Mouse (Mus musculus): Measurements from ENCODE around the gene Crebl2.

Gene Crebl2

DNA sequence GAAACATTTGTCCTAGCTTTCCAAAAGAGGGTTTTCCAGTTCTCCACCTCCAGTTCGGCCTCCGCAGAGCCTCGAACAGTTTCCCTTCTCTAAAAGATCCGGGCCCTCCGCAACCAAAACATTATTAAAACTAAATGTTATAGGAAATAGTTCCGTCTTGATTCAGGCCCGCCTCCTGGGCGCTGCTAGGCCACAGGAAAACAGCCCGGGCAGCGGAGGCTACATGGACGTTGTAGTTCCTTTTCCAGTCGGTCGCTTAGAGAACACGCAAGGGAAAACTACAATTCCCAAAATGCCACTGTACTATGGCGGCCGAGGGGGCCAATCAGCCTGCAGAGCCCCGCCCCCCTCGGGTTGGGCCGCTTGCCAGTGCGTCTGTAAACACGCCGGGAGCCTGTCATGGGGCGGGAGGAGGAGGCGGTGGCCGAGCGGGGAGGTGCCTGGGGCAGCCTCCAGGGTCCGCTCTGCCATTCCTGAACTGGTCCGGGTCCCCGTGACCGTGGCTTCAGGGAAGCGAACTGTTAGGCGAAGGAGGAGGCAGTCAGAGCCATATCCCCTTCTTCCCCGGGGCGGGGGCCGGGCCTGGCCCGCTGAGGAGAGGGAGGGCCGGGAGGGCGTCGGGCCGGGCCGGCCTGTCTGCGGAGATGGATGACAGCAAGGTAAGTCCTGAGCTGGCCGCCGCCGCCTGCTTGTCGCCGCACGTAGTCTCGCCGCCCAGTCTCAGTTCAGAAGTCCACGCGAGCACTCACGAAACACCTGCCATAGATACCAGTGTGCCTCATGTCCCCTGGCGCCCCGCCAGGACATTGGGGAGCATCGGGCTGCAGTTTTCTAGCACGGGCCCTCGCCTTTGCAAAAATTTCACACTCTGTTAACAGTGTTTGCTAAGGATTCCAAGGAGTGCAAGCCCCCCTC, at the start of gene Crebl2:
Gene Crebl2 (plus strand): TSS at position 369 of the 915 bp plus-strand sequence.
- DNase-seq (ENCODE audit: low spot score in 2 of 2): peak; percentile 100

GRCm38 (mm10) chr6:134781494-134781913, 48.5 kb upstream of the Crebl2 start:
- DNase-seq (ENCODE audit: low spot score in 2 of 2): no peak

- DNase-seq (ENCODE audit: low spot score in 2 of 2): no peak
Observed at GRCm38 (mm10) chr6:134782900-134783299, 47.1 kb upstream of the Crebl2 start.

GRCm38 (mm10) chr6:134786426-134786825, 43.5 kb upstream of the Crebl2 start:
- DNase-seq (ENCODE audit: low spot score in 2 of 2): no peak

GRCm38 (mm10) chr6:134789100-134789499, 40.9 kb upstream of the Crebl2 start:
- no peak for DNase-seq (ENCODE audit: low spot score in 2 of 2)

DNA sequence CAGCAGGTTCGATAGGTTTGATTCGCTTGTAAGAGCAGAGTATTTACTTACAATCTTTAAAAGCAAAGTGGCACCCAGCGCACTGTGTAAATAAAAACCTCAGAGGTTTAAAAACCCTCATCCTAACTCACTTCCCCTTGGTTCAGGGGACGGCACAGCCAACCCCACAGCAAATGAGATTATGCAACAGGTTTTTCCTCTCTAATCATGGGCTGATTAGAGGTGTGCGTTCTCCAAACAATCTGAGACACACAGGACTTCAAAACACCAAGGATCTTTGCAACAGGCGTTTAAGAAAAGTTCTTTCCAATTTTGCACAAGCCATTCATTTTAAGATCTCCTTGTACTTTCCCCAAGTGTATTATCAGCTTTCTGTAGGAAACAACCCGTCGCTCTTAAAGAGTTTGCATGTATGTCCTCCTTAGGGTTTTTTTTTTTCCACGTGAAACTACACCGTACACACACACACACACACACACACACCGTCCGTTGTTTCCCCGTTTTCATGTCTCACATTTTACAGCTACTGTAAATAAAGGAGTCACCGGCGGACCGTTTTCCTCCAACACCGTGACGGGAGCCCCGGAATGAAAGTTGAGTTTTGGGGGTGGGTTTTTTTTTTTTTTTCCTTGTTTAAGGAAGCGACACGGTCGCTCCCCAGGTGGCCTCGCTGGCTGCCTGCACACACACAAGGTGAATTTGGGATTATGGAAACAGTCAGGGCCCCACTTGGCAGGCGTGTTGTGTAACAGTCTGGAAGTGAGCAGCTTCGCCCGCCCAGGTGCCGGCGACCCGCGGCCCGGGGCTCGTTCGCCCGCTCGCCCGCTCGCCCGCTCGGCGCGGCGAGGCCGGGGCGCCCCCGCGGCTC, 38.5 kb upstream of the Crebl2 start:
- DNase-seq (ENCODE audit: low spot score in 2 of 2): no peak

DNA sequence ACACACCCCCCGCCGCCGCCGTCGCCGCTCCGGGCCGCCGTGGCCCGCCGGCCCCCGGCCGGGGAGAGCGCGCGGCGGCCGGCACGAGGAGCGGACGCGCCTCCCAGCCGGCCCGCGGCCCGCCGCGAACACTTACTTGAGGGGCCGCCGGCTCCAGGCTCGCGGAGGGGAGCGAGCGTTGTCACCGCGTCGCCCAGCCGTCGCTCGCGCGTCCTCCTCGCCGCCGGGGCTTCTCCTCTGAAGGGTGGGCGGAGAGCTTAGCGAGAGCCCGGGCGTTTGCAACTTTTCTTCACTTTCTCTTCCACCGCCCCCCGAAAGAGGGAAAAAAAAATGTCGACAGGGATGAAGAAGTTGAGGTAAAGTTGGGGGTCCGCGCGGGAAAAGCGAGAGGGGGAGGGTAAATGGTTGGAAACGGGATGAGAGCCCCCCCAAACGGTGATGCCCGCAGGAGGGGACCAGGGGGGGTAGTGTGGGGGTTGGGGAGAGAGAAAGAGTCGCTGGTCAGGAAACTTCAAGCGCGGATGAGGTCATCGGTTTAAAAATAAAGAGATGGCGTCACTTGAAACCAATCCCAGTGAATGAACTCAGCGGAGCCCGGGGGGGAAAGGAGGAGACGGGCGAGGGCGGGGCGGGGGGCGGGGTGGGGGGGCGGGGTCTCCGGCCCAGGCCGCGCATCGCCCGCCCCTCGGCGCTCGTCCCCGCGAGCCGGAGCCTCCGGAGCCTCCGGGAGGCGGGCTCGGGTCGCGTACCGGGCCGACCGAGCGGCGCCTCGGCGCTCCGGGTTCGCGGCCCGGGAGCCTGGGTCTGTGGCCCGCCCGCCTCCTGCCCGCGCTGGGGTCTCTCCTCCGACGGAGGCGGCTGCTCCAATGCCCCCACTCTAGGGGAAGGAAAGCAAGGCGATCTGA, 37.6 kb upstream of the Crebl2 start, which contains the start of gene Dusp16:
Gene Dusp16 (minus strand): TSS at position 485 of the 905 bp plus-strand sequence.
- DNase-seq (ENCODE audit: low spot score in 2 of 2): peak; percentile 20 to 57

DNA sequence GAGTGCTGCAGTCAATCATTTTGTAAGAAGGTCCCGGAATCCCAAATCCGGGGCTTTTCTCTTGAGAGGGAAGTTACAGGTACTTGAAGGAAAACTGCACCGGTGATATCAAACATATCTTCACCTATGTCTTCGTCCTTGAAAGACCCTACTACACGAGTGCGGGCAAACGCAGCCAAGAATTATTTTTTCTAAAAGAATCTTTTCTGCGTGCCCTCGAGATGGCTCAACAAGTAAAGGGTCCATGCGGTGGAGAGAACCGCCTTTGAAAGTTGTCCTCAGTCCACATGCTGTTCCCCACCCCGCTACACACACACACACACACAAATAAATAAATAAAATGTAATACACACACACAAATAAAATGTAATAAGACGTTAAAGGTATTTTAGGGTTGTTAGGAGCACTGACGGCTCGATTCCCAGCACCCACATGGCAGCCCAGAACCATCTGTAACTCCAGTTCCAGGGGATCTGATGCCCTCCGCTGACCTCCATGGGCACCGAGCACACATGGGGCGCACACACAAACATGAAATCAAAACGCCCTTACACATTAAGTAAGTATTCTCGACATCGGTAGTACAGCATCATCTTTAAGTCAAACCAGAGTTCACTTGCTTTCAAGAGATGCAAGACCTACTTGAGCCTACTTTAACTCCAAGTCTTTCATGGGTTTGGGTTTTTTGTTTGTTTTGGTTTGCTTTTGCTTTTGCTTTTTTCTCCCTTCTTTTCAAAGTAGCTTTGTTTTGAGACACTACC, 36.7 kb upstream of the Crebl2 start:
- DNase-seq (ENCODE audit: low spot score in 2 of 2): no peak

DNA sequence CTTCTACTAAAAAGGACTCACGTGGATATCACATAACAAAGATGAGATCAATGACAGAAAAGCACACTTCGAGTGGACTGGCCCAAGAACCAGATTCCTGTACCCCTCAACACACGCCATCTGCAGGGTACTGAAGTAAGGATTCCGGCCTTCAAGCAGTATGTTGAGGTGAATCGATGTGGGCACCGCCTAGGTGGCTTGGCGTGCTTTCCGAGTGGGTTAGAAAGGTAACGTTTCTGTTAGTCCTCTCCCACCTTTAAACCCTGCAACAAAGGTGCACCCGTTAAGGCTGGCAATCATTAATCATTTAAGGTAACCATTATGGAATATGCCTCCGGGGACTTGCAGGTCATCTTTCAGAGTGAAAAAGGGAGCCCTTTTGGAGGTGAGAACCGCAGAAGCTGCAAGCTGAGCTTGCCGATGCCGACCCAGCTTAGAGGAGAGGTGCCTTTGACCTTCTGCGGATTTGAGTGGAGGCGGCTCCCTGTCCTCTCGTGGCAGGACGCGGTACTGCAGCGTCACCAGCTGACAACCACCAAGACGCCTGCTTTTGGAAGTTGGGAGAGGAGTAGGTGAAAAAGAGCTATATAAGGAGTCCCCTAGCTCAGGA, 35.9 kb upstream of the Crebl2 start:
- peak; percentile 69 for DNase-seq (ENCODE audit: low spot score in 2 of 2)

GRCm38 (mm10) chr6:134796297-134796696, 33.7 kb upstream of the Crebl2 start:
- DNase-seq (ENCODE audit: low spot score in 2 of 2): no peak

GRCm38 (mm10) chr6:134801483-134801882, 28.5 kb upstream of the Crebl2 start:
- no peak for DNase-seq (ENCODE audit: low spot score in 2 of 2)

- DNase-seq (ENCODE audit: low spot score in 2 of 2): no peak
Observed at GRCm38 (mm10) chr6:134802641-134803043, 27.3 kb upstream of the Crebl2 start.

GRCm38 (mm10) chr6:134804736-134805277, 25.1 kb upstream of the Crebl2 start:
- DNase-seq (ENCODE audit: low spot score in 2 of 2): no peak

GRCm38 (mm10) chr6:134806130-134806529, 23.8 kb upstream of the Crebl2 start:
- DNase-seq (ENCODE audit: low spot score in 2 of 2): no peak

GRCm38 (mm10) chr6:134807091-134807490, 22.9 kb upstream of the Crebl2 start:
- DNase-seq (ENCODE audit: low spot score in 2 of 2): no peak

GRCm38 (mm10) chr6:134807794-134808193, 22.2 kb upstream of the Crebl2 start:
- DNase-seq (ENCODE audit: low spot score in 2 of 2): no peak

- no peak for DNase-seq (ENCODE audit: low spot score in 2 of 2)
Observed at GRCm38 (mm10) chr6:134813066-134813465, 16.9 kb upstream of the Crebl2 start.

DNA sequence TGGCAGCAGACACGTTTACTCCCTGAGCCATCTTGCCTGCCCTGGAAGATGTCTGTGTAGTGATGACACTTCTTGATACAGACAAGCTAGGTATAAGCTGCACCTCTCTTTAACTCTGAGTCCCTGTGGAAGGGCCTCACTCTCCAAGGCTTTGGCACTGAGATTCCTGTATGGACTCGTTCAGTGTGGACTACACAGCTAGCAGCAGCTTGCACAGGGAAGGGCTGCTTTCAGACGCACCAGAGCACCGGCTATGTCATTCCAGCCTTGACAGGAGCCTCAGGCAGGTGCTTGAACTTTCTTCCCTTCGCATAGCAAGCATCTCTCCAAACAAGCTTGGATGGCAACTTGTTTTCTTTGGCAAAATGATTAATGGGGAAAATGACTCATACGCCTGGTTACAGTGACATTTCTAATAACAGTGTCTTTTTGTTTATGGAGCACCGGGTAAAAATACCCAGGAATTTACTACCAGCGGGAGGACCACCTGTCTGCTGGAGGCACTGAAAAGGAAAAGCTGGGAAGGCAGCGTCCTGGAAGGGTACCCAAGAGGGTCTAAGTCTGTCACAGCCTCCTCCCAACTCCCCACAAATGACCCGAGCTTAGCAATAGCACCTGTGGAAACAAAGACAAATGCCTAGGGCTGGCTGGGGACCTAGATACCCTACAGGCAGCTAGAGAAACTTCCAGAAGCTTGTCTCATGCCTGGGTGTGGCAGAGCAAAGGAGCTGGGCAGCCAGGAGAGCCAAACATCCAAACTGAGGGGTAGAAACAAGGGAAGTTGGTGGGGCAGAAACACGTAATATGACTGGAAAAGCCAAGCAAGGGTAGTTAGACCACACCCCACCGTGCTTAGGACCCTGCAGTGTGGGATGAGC, 12.7 kb upstream of the Crebl2 start:
- no peak for DNase-seq (ENCODE audit: low spot score in 2 of 2)

GRCm38 (mm10) chr6:134819741-134820140, 10.2 kb upstream of the Crebl2 start:
- DNase-seq (ENCODE audit: low spot score in 2 of 2): no peak
